Mouse (Mus musculus) cerebellum, adult 8-10 months (tissue): ENCODE measurements around the gene Serpina3b.

Source experiments
- DNase-seq: peaks from one replicate; pipeline ENCODE4 v3.0.0; 2022

The Serpina3b gene

DNA sequence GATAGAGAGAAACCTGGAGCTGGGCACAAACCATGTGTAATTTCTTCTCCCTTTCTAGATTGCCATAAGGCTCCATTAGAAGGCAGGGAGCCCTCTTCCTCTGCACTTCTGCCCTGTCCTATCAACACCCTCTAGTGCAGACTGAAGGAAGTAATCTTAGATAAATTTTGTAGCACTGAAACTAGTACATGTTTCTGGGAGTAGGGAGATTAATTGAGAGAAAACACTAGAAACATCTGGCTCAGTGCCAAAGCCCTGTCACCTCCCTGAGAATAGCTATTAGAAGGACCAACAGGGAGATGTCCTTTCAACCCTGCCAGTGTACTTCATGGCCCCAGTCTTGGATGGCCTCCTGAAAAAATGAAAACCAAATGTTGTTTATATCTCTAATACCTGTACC is 50.8 kb downstream of the Serpina3b start:
- DNase-seq = no peak

DNA sequence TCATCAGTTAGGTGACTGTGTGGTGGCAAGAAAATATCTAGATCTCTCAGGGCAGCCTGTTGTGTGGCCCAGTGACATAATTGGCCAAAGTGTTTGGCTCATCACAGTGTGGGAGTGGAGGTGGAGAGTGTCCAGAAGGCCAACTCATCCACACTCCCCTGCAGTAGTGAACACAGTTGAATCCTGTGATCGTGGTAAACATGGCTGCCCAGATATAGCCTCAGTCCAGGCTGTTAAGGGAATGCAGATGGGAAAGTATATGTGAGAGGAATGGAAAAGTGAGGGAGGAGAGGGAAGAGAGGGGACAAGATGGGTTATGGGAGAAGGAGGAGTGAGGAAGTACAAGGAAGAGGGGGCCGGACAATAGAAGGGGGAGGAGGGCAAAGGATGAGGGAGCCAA is 51.2 kb downstream of the Serpina3b start:
- DNase-seq = no peak

DNA sequence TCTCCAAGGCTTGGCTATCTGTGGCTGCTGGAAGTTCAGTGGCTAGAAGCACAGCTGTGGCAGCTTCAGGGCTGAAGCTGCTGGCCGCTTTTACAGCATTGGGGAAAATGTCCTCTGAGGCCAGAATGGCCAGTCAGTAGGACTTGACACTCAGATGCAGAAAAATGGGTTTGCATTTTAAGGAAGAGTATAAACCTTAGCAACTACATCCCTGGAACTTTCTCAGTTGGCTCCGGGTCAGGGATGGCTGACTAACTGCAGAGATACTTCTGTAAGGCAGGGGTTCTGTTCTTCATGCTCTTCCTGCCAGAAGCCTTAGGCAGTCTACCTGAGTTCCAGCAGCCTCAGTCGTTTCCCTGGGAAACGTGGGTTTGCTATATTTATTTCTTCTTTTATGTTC is 57.2 kb downstream of the Serpina3b start:
- DNase-seq = no peak

DNA sequence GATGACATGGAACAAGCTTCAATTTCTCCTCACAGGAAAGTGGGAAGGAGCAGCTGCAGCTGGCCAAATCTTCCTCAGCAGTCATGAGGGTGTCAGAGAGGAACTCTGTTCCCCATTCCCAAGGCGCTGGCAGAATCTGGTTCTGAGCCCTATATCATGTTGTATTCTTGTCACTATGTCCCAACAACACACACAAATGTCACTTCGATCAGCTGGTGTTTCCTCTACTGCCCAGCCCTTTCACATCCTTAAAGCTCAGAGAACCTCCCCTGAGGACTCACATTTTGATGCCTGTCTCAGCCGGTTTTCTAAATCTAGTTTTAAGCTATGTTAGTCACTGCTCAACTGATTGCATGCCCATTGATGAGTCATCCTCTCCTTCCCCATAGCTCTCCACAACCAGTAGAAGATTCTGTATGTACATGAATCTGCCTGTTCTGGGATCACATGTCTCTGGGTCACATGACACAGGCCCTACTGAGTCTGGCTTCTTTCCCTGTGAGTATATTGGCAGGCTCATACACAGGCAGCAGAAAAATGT is 58.3 kb downstream of the Serpina3b start:
- DNase-seq = no peak
